Mouse (Mus musculus): ENCODE data around the gene Atp7a. TPM values are rescaled to one million over a fixed set of nuclear protein-coding genes. Genes with fewer than 3 reads are reported as not detected.
"Not testable (repeated sequence)": the region's sequence is repeated elsewhere in the genome, so short reads cannot be mapped to it uniquely, and the experiment has no call there.

Gene Atp7a
- total and polyA plus RNA-seq, 3 experiments, result 1.7 to 2.2 TPM; not detected in 1

DNA sequence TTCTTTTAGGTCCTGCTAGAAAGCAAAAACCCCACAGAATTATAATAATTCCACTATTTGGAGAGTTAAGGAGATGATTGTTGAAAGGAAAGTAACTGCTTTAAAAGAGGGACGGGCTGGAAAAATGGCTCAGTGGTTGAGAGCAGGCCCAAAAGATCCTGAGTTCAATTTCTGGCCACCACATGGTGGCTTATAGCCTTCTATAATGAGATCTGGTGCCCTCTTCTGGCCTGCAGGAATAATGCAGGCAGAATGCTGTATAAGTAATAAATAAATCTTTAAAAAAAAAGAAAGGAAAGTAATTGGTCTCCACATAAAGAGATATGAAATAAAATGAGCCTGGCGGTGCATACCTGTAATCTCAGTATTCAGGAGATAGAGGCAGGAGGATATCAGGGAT, 13.9 kb upstream of the Atp7a start (continued):
- TF ChIP-seq HCFC1 (IDR thresholded peaks at IDR 0.05; ENCODE audit: low read depth, low read length), result peak; percentile 55; the same call in 1 of the 2 replicates

DNA sequence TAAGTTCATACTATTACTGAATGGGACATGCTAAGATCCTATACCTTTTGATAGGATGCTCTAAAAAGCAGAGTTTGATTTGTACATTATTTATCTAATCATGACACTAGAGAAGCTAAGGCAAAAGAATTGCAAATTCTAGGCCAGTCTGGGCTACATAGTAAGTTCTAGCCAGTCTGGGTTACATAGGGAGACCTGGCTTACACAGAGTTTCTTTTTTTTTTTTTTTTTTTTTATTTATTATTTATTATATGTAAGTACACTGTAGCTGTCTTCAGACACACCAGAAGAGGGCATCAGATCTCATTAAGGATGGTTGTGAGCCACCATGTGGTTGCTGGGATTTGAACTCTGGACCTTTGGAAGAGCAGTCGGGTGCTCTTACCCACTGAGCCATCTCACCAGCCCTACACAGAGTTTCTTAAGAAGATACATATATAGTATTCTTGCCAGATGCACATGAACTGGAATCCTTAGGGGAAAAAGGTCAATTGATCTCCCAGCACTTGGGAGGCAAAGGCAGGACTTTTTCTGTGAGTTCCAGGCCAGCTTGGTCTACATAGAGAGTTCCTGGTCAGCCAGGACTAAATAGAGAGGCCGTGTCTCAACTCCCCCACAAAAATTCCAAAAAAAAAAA, 12.2 kb upstream of the Atp7a start:
- not testable (repeated sequence) for H3K4me1 ChIP-seq (ENCODE audit: control insufficient read depth in 1 of 2, insufficient read depth in 2 of 2, low read length in 2 of 2); H3K9me3 ChIP-seq (replicated peaks; ENCODE audit: insufficient read depth, low read length); H3K27me3 ChIP-seq (ENCODE audit: control insufficient read depth in 1 of 2, insufficient read depth in 2 of 2, low read length in 2 of 2)
- Histone ChIP-seq H3K36me3 (ENCODE audit: control insufficient read depth in 1 of 2, insufficient read depth in 2 of 2, low read length in 2 of 2) (peaks cover 4 to 24% of the 10 kb centered on the region in 2 experiments), H3K4me3 (ENCODE audit: control insufficient read depth in 1 of 2, insufficient read depth in 1 of 2, low read depth in 2 of 2, low read length in 2 of 2) (peak overlapping the region; percentile 61 to 64), H3K9ac (ENCODE audit: control insufficient read depth, low read depth, low read length, poor library complexity, severe bottlenecking) (peak overlapping the region; percentile 66), H3K27ac (ENCODE audit: control insufficient read depth, low read depth, low read length) (peak overlapping the region; percentile 74), H3K79me2 (ENCODE audit: control insufficient read depth, insufficient read depth, low read length, poor library complexity) (peaks cover 35% of the 10 kb centered on the region)
- DNase-seq (ENCODE audit: low read depth, low spot score), result peak; percentile 59
- TF ChIP-seq ELF1 (IDR thresholded peaks at IDR 0.05; ENCODE audit: low read depth, low read length) (peak; percentile 24; the same call in 1 of the 2 replicates), ZNF384 (IDR thresholded peaks at IDR 0.05; ENCODE audit: low read depth, low read length) (peak; percentile 66; the same call in 1 of the 2 replicates), TBP (IDR thresholded peaks at IDR 0.05; ENCODE audit: low read depth, low read length) (peak; percentile 97), MAFK (IDR thresholded peaks at IDR 0.05; ENCODE audit: borderline replicate concordance, low read depth, low read length) (peak; percentile 86)

DNA sequence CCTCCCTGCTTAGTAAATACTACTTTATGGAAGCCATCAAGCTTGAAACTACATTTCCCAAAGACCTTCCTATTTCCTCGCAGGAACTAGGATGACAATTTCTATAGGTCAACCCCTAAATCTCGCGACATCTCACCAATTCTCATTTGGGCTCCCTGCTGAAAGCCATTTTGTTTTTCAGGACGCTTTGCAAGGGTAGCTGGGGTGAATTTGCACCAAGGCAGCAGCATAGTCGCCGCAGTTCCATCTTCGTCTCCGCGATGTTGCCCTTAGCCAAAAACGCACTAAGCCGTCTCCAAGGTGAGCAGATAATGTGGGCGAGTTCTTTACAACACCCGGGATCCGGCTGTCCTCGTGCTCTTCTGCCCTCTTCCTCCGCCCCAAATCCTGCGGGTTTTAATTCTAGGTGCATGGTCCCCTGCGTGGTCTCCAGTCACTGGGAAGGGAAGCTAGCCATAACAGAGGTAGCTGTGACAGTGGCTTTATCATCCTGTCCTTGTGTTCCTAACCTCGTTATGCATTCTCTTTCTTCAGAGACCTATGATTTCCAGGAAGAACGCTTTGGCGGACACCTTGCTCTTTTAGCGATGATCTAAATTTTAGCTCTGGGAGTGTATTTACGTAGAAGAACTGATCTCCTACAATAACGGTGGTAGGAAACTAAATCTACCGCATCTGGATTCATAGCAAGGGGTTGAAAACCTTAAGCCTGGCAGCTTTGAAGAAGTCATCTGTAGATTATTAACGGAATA, 11.3 kb upstream of the Atp7a start, which contains the start of gene Cox7b:
Cox7b (plus strand) TSS at position 130 of the 752 bp plus-strand sequence.
- peak; percentile 92 for DNase-seq (ENCODE audit: low read depth, low spot score)
- peaks cover 30% of the 10 kb centered on the region for H3K79me2 ChIP-seq (ENCODE audit: control insufficient read depth, insufficient read depth, low read length, poor library complexity)
- H3K27me3 ChIP-seq (ENCODE audit: control insufficient read depth in 1 of 2, insufficient read depth in 2 of 2, low read length in 2 of 2), result no peaks in the 10 kb centered on the region
- H3K9me3 ChIP-seq (replicated peaks; ENCODE audit: insufficient read depth, low read length), result no peaks in the 10 kb centered on the region
- H3K4me3 ChIP-seq (ENCODE audit: control insufficient read depth in 1 of 2, insufficient read depth in 1 of 2, low read depth in 2 of 2, low read length in 2 of 2), result peak within 1 kb of the TSS; percentile 75 to 96
- H3K36me3 ChIP-seq (ENCODE audit: control insufficient read depth in 1 of 2, insufficient read depth in 2 of 2, low read length in 2 of 2), result peaks cover 9 to 19% of the 10 kb centered on the region in 2 experiments
- H3K4me1 ChIP-seq (ENCODE audit: control insufficient read depth in 1 of 2, insufficient read depth in 2 of 2, low read length in 2 of 2), result peaks cover 3 to 6% of the 10 kb centered on the region in 2 experiments; a peak in 3 of 4 replicates
- peak within 1 kb of the TSS; percentile 96 for H3K27ac ChIP-seq (ENCODE audit: control insufficient read depth, low read depth, low read length)
- peak within 1 kb of the TSS; percentile 86 for H3K9ac ChIP-seq (ENCODE audit: control insufficient read depth, low read depth, low read length, poor library complexity, severe bottlenecking)
- no peak for TF ChIP-seq MEF2A (IDR thresholded peaks at IDR 0.05; ENCODE audit: extremely low read depth, insufficient replicate concordance, low read depth, low read length, poor library complexity, severe bottlenecking)
- peak; percentile 88 for TF ChIP-seq MXI1 (IDR thresholded peaks at IDR 0.05; ENCODE audit: low read depth, low read length)
- peak; percentile 89 for TF ChIP-seq POLR2AphosphoS2 (IDR thresholded peaks at IDR 0.05; ENCODE audit: low read length)
- peak; percentile 94 for TF ChIP-seq HCFC1 (IDR thresholded peaks at IDR 0.05; ENCODE audit: low read depth, low read length)
- TF ChIP-seq MAZ (IDR thresholded peaks at IDR 0.05; ENCODE audit: low read depth, low read length), result no peak
- TF ChIP-seq CTCF (IDR thresholded peaks at IDR 0.05 in 2 of 3, conservative IDR thresholded peaks at IDR 0.05 in 1 of 3; ENCODE audit: control insufficient read depth in 1 of 3, insufficient read depth in 1 of 3, low read depth in 2 of 3, low read length in 3 of 3, poor library complexity in 1 of 3, severe bottlenecking in 1 of 3), result no peak
- TF ChIP-seq MAFK (IDR thresholded peaks at IDR 0.05; ENCODE audit: borderline replicate concordance, low read depth, low read length), result no peak
- TF ChIP-seq MYB (IDR thresholded peaks at IDR 0.05; ENCODE audit: low read depth, low read length), result no peak
- TF ChIP-seq ETS1 (IDR thresholded peaks at IDR 0.05; ENCODE audit: low read depth, low read length), result no peak
- TF ChIP-seq POLR2AphosphoS5 (IDR thresholded peaks at IDR 0.05; ENCODE audit: borderline replicate concordance, low read depth, low read length), result no peak
- TF ChIP-seq TCF12 (IDR thresholded peaks at IDR 0.05; ENCODE audit: low read depth, low read length), result peak; percentile 56; the same call in 1 of the 2 replicates
- TF ChIP-seq UBTF (IDR thresholded peaks at IDR 0.05; ENCODE audit: borderline replicate concordance, insufficient read depth, low read depth, low read length), result no peak
- TF ChIP-seq EP300 (IDR thresholded peaks at IDR 0.05; ENCODE audit: low read depth in 1 of 2, low read length in 2 of 2), result no peak
- TF ChIP-seq SMC3 (IDR thresholded peaks at IDR 0.05; ENCODE audit: low read depth, low read length), result no peak
- peak; percentile 78 for TF ChIP-seq SIN3A (IDR thresholded peaks at IDR 0.05; ENCODE audit: low read length)
- TF ChIP-seq GABPA (IDR thresholded peaks at IDR 0.05; ENCODE audit: low read depth, low read length), result no peak
- no peak for TF ChIP-seq RAD21 (IDR thresholded peaks at IDR 0.05; ENCODE audit: low read depth, low read length)
- TF ChIP-seq CHD1 (IDR thresholded peaks at IDR 0.05; ENCODE audit: low read depth, low read length), result 0 out of 2 replicates have a peak, but pooled peaks have one; percentile 83
- TF ChIP-seq USF2 (IDR thresholded peaks at IDR 0.05; ENCODE audit: borderline replicate concordance in 1 of 2, insufficient read depth in 1 of 2, low read depth in 1 of 2, low read length in 2 of 2), result no peak
- TF ChIP-seq ZNF384 (IDR thresholded peaks at IDR 0.05; ENCODE audit: low read depth, low read length), result no peak; the same call in 1 of the 2 replicates
- TF ChIP-seq USF1 (IDR thresholded peaks at IDR 0.05; ENCODE audit: low read depth, low read length), result no peak
- TF ChIP-seq TBP (IDR thresholded peaks at IDR 0.05; ENCODE audit: low read depth, low read length), result peak; percentile 56
- TF ChIP-seq ELF1 (IDR thresholded peaks at IDR 0.05; ENCODE audit: low read depth, low read length), result peak; percentile 82
- peak; percentile 49 to 88; a peak in 2 of 4 replicates for TF ChIP-seq POLR2A (IDR thresholded peaks at IDR 0.05; ENCODE audit: control insufficient read depth in 1 of 2, insufficient read depth in 1 of 2, low read depth in 1 of 2, low read length in 2 of 2, poor library complexity in 1 of 2)
- TF ChIP-seq JUND (IDR thresholded peaks at IDR 0.05; ENCODE audit: low read depth, low read length), result no peak

Data from MEL (cell line).